Mouse (Mus musculus) midbrain, embryonic 13.5 days (tissue): ENCODE results near the gene Itga5. TPM values are rescaled to one million over a fixed set of nuclear protein-coding genes. Genes with fewer than 3 reads are reported as not detected.

Experiments
- ATAC-seq: fragments of 200-750 bp; cut with Nextera tagmentation; 2 replicates; pipeline ENCODE4 v1.8.0; 2017; ENCODE audit warnings: mild to moderate bottlenecking, moderate TSS enrichment, moderate library complexity
- H3K27ac ChIP-seq: fragments of 300-500 bp; sonication (generic); 2 replicates; pipeline ENCODE4 v1.5.1; 2015; ENCODE audit warnings: inconsistent platforms, mild to moderate bottlenecking, moderate library complexity
- H3K27me3 ChIP-seq: fragments of 300-500 bp; sonication (generic); 2 replicates; pipeline ENCODE4 v1.6.1; 2015; ENCODE audit warnings: mild to moderate bottlenecking, inconsistent platforms
- H3K36me3 ChIP-seq: fragments of 300-500 bp; sonication (generic); 2 replicates; pipeline ENCODE4 v1.6.1; 2015; ENCODE audit warnings: mild to moderate bottlenecking, inconsistent platforms
- H3K4me1 ChIP-seq: fragments of 300-500 bp; sonication (generic); replicated peaks from 2 replicates; pipeline ENCODE4 v1.6.1; 2015; ENCODE audit warnings: inconsistent platforms
- H3K4me2 ChIP-seq: fragments of 300-500 bp; sonication (generic); replicated peaks from 2 replicates; pipeline ENCODE4 v1.6.1; 2015; ENCODE audit warnings: moderate library complexity, mild to moderate bottlenecking, inconsistent platforms
- H3K4me3 ChIP-seq: fragments of 300-500 bp; sonication (generic); replicated peaks from 2 replicates; pipeline ENCODE4 v1.5.1; 2015; ENCODE audit warnings: mild to moderate bottlenecking, inconsistent platforms
- H3K9ac ChIP-seq: fragments of 300-500 bp; sonication (generic); replicated peaks from 2 replicates; pipeline ENCODE4 v1.6.1; 2015; ENCODE audit warnings: mild to moderate bottlenecking, inconsistent platforms
- H3K9me3 ChIP-seq: fragments of 300-500 bp; sonication (generic); 2 replicates; pipeline ENCODE4 v1.6.1; 2016; ENCODE audit warnings: mild to moderate bottlenecking, inconsistent platforms
- WGBS: fragments of 180-500 bp; shearing (Covaris S2); methylation state at CpG from one replicate; pipeline ENCODE4 v1.1.7; 2015; 5-methylcytosine and 5-hydroxymethylcytosine counted together
- polyA plus RNA-seq: library from polyadenylated mRNA; unstranded; fragments of >200 nt; fragmentation: Nextera tagmentation; extraction: Ambion mirVana; gene quantifications from 2 replicates; pipeline ENCODE4 v1.2.1, GENCODE M21; 2015

Itga5 gene
- polyA plus RNA-seq, 1 experiment from 2014 or later = 7.8 TPM

- 87% methylated on average over 10 of the region's 10 CpGs for WGBS
- no peak overlapping the region for H3K9ac ChIP-seq
Measured at GRCm38 (mm10) chr15:103315979-103316776, 50.4 kb downstream of the Itga5 start.

GRCm38 (mm10) chr15:103315011-103315502 lies 51.5 kb downstream of the Itga5 start:
- H3K27ac ChIP-seq = peak overlapping the region; percentile 36
- peak overlapping the region; percentile 58 for H3K9ac ChIP-seq
- peaks cover 44% of the 10 kb centered on the region for H3K36me3 ChIP-seq
- H3K9me3 ChIP-seq = no peaks in the 10 kb centered on the region
- peak; percentile 80 for ATAC-seq
- no peaks in the 10 kb centered on the region for H3K27me3 ChIP-seq
- under 1% methylated on average over 18 of the region's 18 CpGs for WGBS
- peak overlapping the region; percentile 56 for H3K4me2 ChIP-seq
- peaks cover 34% of the 10 kb centered on the region for H3K4me1 ChIP-seq
- H3K4me3 ChIP-seq = peak overlapping the region; percentile 23

More at GRCm38 (mm10) chr15:103315979-103316776, 50.4 kb downstream of the Itga5 start:
- Histone ChIP-seq H3K36me3 (peaks cover 47% of the 10 kb centered on the region), H3K4me1 (peaks cover 44% of the 10 kb centered on the region), H3K9me3 (no peaks in the 10 kb centered on the region), H3K27me3 (no peaks in the 10 kb centered on the region), H3K4me2 (no peak overlapping the region), H3K4me3 (no peak overlapping the region), H3K27ac (no peak overlapping the region)
- ATAC-seq = no peak

- H3K4me2 ChIP-seq = peak overlapping the region; percentile 56
- H3K27me3 ChIP-seq = peaks cover 3% of the 10 kb centered on the region
- 33% methylated on average over 22 of the region's 22 CpGs for WGBS
- H3K9ac ChIP-seq = peak overlapping the region; percentile 58
- peaks cover 33% of the 10 kb centered on the region for H3K4me1 ChIP-seq
- H3K9me3 ChIP-seq = no peaks in the 10 kb centered on the region
- peak; percentile 13 for ATAC-seq
- no peak overlapping the region for H3K27ac ChIP-seq
- no peak overlapping the region; the same call in 1 of the 2 replicates for H3K4me3 ChIP-seq
- peaks cover 40% of the 10 kb centered on the region for H3K36me3 ChIP-seq
Measured at GRCm38 (mm10) chr15:103314181-103314580, 52.4 kb downstream of the Itga5 start.

- Histone ChIP-seq H3K9ac (peak overlapping the region; percentile 58; the same call in 1 of the 2 replicates), H3K36me3 (peaks cover 34% of the 10 kb centered on the region), H3K4me2 (peak overlapping the region; percentile 56), H3K4me1 (peaks cover 37% of the 10 kb centered on the region), H3K9me3 (no peaks in the 10 kb centered on the region), H3K4me3 (no peak overlapping the region), H3K27ac (0 out of 2 replicates have a peak overlapping the region, but pooled peaks have one; percentile 4), H3K27me3 (peaks cover 9% of the 10 kb centered on the region)
- no peak for ATAC-seq
- WGBS = 10% methylated on average over 18 of the region's 18 CpGs
Measured at GRCm38 (mm10) chr15:103313495-103314095, 53.0 kb downstream of the Itga5 start.

- no peaks in the 10 kb centered on the region for H3K9me3 ChIP-seq
- no peak within 1 kb of the TSS for H3K27ac ChIP-seq
- no peak within 1 kb of the TSS for H3K4me2 ChIP-seq
- WGBS = 76% methylated on average over 6 of the region's 6 CpGs
- peaks cover 9% of the 10 kb centered on the region for H3K27me3 ChIP-seq
- ATAC-seq = no peak
- H3K9ac ChIP-seq = no peak within 1 kb of the TSS
- H3K36me3 ChIP-seq = peaks cover 2% of the 10 kb centered on the region; the same call in 1 of the 2 replicates
- H3K4me3 ChIP-seq = no peak within 1 kb of the TSS
- H3K4me1 ChIP-seq = peaks cover 54% of the 10 kb centered on the region
Measured at GRCm38 (mm10) chr15:103310365-103310910, 56.1 kb downstream of the Itga5 start, which contains the start of gene Gpr84. Gene Gpr84, minus strand, starts transcription at chr15:103310612.

- Histone ChIP-seq H3K27me3 (peaks cover 9% of the 10 kb centered on the region), H3K36me3 (no peaks in the 10 kb centered on the region), H3K9ac (peak overlapping the region; percentile 29), H3K4me1 (peaks cover 47% of the 10 kb centered on the region), H3K4me3 (no peak overlapping the region), H3K9me3 (no peaks in the 10 kb centered on the region), H3K4me2 (peak overlapping the region; percentile 19), H3K27ac (no peak overlapping the region)
- ATAC-seq = no peak
- WGBS = 68% methylated on average over 26 of the region's 26 CpGs
Measured at GRCm38 (mm10) chr15:103308876-103309580, 57.5 kb downstream of the Itga5 start.

GRCm38 (mm10) chr15:103308056-103308875 lies 58.3 kb downstream of the Itga5 start:
- no peak for ATAC-seq
- Histone ChIP-seq H3K27ac (no peak overlapping the region), H3K36me3 (no peaks in the 10 kb centered on the region), H3K4me3 (no peak overlapping the region), H3K9me3 (no peaks in the 10 kb centered on the region), H3K9ac (peak overlapping the region; percentile 29), H3K4me2 (peak overlapping the region; percentile 19), H3K4me1 (peaks cover 48% of the 10 kb centered on the region), H3K27me3 (peaks cover 9% of the 10 kb centered on the region)
- 49% methylated on average over 28 of the region's 28 CpGs for WGBS

GRCm38 (mm10) chr15:103307125-103307524 lies 59.4 kb downstream of the Itga5 start:
- H3K27me3 ChIP-seq = peaks cover 9% of the 10 kb centered on the region
- no peaks in the 10 kb centered on the region for H3K36me3 ChIP-seq
- under 1% methylated on average over 7 of the region's 7 CpGs for WGBS
- H3K27ac ChIP-seq = peak overlapping the region; percentile 99
- H3K4me1 ChIP-seq = peaks cover 56% of the 10 kb centered on the region
- no peak for ATAC-seq
- 0 out of 2 replicates have a peak overlapping the region, but pooled peaks have one; percentile 15 for H3K4me2 ChIP-seq
- no peaks in the 10 kb centered on the region for H3K9me3 ChIP-seq
- no peak overlapping the region for H3K4me3 ChIP-seq
- no peak overlapping the region for H3K9ac ChIP-seq

- Histone ChIP-seq H3K27ac (peak overlapping the region; percentile 99), H3K9me3 (no peaks in the 10 kb centered on the region), H3K36me3 (no peaks in the 10 kb centered on the region), H3K9ac (peak overlapping the region; percentile 84), H3K4me2 (peak overlapping the region; percentile 70), H3K4me1 (peaks cover 67% of the 10 kb centered on the region), H3K27me3 (peaks cover 9% of the 10 kb centered on the region), H3K4me3 (peak overlapping the region; percentile 36)
- 36% methylated on average over 8 of the region's 8 CpGs for WGBS
- no peak for ATAC-seq
Measured at GRCm38 (mm10) chr15:103305792-103306645, 60.5 kb downstream of the Itga5 start.

GRCm38 (mm10) chr15:103305070-103305678 lies 61.4 kb downstream of the Itga5 start:
- peak overlapping the region; percentile 36 for H3K4me3 ChIP-seq
- H3K9ac ChIP-seq = peak overlapping the region; percentile 84
- no peaks in the 10 kb centered on the region for H3K9me3 ChIP-seq
- peak; percentile 96 for ATAC-seq
- under 1% methylated on average over 71 of the region's 71 CpGs for WGBS
- H3K4me2 ChIP-seq = peak overlapping the region; percentile 70
- peaks cover 9% of the 10 kb centered on the region for H3K27me3 ChIP-seq
- no peaks in the 10 kb centered on the region for H3K36me3 ChIP-seq
- peaks cover 76% of the 10 kb centered on the region for H3K4me1 ChIP-seq
- H3K27ac ChIP-seq = peak overlapping the region; percentile 99
